Mouse (Mus musculus) heart, postnatal 14 days (tissue): ENCODE measurements at regions not wholly inside any gene's neighbourhood (a gene's known extent, or its start where the extent isn't known, plus 50 kb on each side); places are given as distances from the start of the nearest gene placed in this dataset.
A peak's percentile ranks its signal among the peaks of the same experiment; 100 is the strongest.

Experiments used
- DNase-seq, 2 experiments: peaks; one replicate each; pipeline ENCODE4 v3.0.0; 2021 to 2022
- intact Hi-C: fragments of 180-260 bp; cut with DNase I; formaldehyde crosslinking; loops from one replicate; pipeline ENCODE4 v1.15.1; 2025

DNA sequence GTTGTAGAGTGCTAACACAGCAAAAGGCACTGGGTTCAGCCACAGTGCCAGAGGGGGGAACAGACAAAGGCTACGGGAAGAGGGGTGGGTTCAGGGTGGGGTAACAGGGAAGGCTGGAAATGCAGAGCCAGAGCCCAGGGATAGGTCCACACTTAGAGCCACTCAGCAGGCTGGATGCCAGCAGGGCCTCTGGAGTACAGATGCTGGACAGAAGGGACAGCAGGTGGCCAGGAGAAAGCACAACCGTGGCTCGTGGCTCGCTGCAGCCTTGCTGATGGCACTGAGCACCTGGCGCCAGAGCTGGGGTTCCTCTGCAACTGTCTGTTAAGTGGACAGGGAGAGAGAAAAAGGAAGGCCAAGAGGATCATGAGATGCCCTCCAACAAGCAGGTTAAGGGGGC, 174.2 kb downstream of the Mroh4 start:
- no peak for DNase-seq
- intact Hi-C loops, result no loop called here

DNA sequence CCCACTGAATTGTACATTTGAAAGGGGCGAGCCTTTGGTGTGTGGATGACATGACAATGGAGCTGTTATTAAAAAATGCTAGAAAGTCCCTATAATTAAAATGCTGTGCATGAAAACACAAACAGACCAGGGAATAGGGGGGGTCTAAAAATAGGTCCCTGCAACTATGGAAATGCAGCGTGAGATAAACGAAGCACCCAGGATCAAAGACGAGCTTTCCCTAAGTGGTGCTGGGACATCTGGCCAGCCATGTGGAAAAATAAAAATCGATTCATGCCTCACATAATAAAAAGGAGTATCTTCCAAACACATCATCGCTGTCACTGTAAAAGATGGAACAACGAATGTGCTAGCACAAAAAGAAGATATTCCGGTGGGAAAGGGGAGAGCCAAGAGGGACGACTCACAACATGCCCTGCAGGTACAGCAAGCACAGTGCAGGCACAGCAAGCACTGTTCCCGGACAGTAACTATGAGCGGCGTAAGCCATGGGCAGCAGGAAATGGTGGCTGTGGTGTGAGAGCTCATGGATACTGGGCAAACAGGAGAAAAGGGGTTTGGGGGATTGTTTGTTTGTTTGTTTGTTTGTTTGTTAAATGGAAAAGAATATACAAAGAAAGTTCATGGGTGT, 176.7 kb downstream of the Mroh4 start:
- intact Hi-C loops, result no loop called here
- no peak for DNase-seq

DNA sequence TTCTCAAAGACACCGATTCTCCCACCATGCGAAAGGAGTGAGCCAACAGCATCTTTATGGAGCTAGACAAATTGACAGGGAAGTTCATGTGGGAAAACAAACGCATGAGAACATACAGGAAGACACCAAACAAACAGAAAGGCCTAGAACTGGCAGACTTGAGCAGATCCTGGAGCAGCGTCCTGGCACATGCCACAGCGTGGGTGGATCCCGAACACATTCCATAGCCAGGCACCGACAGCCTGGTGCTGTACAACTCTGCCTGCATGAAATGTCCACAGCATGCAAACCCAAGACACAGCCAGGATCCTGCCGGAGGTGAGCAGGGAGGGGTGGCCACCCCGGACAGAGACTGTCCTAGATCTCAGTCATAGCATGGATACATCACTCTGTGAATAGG, 177.2 kb downstream of the Mroh4 start:
- DNase-seq, result no peak
- intact Hi-C loops, result no loop called here

DNA sequence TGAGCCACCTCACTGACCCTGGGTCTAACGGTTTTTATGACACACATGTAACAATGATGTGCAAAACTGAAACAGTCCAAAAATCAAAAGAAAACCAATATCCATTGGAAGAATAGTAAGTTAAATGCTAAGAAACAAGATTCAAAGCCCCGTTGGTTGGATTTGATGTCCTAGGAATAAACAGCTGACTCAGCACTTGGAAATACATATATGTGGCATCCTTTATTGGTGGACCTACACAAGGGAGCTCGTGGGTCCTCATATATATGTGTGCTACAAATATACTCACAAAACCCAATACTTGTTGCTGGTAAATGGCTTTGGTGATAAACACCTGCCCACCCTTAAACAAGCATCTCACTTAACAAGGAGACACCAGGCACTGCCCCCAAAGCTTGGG, 178.2 kb downstream of the Mroh4 start:
- no peak for DNase-seq
- intact Hi-C loops, result no loop called here

DNA sequence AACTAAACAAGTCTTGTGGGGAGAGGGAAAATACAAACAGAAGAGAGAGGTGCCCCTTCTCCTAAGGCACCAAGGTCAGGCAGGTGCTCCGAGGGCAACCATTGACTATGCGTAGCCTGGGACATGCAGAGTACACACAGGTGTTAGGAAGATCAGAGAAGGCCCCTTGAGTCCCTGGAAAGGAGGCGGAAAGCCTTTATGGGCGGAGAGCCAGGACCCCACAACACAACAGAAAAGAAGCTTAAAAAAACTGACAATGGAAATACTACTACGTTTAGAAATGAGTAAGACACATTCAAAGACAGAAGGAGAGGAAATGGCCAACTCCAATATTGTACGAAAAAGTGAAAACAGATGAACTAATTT, 179.5 kb downstream of the Mroh4 start:
- DNase-seq, result peak; percentile 18 to 40
- intact Hi-C loops, result no loop called here

DNA sequence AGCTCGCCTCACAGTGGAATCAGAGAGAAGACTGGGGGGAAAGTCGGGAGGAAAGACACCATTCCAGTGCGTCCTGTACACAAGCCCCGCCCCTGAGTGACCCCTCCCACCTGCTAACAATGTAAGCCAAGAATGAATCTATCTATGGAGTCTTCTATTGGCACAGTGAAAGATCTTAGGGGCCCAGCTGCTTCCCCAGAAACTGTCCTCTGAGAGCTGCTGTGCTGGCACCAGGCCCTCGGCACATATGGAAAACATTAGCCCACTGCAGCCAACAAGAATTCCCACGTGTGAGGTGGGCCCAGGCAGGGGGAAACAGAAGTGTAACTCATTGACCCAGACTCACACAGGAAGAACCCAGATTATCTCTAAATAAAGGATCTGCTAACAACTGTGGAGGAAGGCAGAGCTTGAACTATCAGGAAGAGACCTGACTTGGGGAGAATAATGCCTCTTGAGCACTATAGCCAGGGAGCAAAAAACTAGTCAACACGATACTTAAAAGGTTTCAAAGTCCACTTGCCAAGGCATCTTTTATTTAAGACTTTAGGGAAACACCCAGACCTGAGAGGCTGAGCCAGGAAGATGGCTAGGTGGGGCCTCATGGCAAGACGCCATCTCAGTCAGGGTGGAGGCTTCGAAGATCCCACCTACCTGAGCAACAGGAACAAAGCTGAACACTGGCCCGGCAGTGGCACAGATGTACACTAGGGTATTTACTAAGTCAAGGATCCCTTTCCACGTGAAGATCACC, 180.1 kb downstream of the Mroh4 start:
- intact Hi-C loops, result no loop called here

DNA sequence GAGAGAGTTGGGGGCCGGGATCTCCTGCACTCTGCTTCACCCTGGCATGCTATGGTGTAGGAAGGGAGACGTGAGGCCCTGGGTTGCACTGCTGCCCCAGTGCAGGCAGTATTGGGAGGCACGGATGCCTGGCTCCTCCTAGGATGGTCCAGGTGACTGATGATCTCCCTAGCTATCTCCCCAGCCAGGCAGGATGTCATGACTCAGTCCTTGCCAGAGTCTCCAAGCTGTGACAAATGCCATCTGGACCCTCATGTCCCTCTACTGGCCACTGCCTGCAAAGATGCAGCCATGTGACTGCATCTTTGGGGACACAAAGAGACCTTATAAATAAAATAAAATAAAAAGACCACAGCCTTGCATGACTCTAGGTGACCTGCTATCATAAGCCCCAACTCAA, 181.6 kb downstream of the Mroh4 start:
- DNase-seq, result no peak
- intact Hi-C loops, result no loop called here

More for the DNA sequence above, 180.1 kb downstream of the Mroh4 start:
- DNase-seq, result peak; percentile 36 to 51

DNA sequence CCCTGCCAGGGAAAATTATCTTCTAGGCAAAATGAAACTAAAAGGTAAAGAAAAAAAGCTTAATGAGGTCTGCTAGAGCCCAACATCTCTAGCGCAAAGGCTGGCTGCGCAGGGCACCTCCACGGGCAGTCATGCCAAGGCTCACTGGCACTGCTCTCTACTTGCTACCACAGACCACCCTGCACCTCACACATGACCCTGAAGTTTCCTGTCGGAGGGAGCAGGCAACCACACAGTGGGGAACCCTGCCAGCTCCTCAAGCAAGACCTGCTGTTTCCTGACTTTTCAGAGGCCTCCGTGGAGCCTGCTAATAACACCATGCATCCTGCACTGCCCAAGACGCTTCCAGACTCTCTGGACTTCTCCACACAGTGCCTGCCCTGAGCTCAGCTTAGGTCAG, 182.3 kb downstream of the Mroh4 start:
- DNase-seq, result no peak
- intact Hi-C loops, result no loop called here

DNA sequence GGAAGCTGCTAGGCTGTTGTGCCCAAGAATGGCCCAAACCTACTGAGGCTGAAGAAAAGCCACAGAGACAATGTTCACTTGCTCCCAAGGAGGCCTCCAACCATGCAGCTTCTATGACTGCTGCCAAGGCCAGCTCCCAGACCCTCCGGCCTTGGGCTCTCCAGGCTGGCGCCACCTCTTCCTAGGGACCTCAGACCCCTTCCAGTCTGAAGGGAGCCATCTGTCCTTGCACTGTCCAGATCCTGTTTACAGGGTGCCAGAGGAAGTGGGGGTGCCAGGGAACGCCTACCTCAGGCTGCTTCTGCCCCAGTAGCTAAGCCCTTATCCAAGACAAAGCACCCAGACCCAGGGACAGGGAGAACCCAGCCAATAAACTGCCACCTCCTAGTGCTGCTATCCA, 183.7 kb downstream of the Mroh4 start:
- intact Hi-C loops, result no loop called here

DNA sequence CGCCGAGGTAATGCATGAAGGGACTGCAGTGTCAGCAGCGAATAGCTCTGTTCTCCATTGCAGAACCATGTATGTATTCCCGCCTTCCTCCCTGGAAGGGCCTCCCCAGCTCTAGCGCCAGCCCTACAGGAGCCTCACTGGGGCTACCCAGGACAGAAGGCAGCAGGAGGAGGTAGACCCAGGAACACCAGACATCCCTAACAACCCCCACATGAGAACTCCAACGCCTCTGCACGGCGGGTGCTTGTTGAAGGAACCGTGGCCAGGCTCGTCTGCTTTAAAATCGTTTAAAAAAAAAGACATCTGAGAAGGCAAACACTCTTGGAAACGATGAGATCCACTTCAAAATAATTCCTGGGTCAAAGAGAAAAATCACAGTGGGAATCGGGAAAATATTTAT, 194.3 kb downstream of the Mroh4 start:
- DNase-seq, result no peak
- intact Hi-C loops, result no loop called here

More for the DNA sequence above, 183.7 kb downstream of the Mroh4 start:
- DNase-seq, result no peak

DNA sequence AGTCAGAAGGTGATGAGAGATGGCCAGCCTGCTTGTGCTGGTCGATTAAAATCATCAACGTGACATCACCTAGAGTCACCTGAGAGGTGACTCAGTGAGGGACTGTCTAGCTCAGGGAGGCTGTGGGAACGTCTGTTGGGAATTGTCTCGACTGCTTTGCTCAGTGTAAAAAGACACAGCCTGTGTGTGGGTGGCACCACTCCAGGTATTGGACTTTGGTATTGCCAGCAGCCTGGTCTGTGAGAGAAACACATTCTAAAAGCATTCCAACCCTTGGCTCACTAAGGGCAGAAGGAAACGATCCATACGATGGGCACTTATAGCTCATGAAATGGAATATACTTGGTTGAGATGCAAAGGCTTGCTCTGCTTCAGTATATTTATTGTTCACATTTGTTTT, 209.2 kb downstream of the Mroh4 start:
- intact Hi-C loops, result no loop called here
- DNase-seq, result no peak

DNA sequence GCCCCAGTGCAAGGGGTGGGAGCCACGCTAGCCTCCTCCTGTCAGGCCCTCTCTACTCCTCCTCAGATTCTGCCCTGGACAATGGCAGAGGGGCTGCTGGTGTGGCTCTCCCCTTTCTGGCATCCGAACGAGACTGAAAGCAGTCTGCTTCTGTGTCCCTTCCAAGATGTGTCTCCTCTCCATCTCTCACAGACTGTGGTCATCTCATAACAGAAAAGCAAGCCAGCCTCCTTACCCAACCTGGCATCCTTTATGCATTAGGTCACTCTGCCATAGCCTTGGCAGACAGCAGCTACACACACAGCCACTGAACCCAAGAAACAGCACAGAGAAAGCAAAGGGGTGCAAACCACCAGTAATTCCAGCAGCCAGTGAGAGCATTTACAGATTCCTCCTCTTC, 213.2 kb downstream of the Mroh4 start:
- intact Hi-C loops, result no loop called here
- no peak for DNase-seq

DNA sequence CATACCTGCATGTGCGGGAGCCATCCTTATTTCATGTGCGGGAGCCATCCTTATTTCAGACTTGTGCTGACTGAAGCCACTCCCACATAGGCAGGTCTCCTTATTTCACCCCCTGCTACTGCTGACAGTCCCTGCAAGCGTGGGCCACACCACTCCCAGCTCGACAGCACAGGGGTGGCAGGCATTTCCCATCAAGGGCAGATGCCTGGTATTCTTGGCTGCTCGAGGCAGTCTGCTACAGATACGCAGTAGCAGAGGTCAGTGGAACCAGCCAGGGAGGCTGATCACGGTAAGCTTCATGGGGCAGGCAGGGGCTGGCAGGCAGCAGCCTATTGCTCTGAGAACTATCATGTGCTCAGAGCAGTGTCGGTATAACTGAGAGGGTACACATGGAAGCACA, 215.6 kb downstream of the Mroh4 start:
- intact Hi-C loops, result no loop called here
- DNase-seq, result no peak

DNA sequence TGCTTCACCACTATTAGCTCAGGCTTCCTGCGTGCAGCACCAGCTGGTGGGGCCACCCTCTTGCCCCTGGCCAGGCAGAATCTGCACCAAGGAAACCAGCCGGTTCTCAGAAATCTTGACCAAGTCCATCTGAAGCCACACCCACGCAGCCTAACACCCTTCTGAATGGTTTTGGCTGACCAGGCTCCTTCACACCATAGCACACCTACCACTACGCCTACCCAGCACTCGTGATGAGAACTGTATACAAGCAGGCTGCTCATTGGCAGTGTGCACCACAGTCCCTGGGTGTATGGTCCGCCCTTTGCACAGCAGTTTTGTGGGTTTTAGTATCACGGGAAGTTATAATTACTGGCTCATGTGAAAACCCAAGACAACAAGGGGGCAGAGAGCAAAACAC, 217.5 kb downstream of the Mroh4 start:
- intact Hi-C loops, result no loop called here
- DNase-seq, result no peak

DNA sequence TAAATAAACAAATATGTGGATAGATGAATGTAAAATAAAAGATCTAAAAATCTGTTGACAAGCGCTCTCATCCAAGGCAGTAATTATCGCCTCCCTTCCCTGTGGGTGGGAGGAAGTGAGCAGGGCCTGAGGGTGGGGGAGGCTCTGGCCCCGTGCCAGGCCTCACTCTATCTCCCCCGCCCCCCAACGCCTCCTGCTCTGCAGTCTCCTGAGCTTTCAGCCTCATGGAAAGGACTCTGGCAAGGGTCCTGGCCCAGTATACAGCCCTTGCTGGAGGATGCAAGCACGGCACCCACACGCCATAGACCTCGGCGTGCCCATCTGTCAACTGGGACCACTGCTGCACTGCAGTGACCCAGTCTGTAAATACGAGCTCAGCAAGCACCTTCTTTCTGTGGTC, 222.9 kb downstream of the Mroh4 start:
- intact Hi-C loops, result loop anchor here (5.0 kb wide), 2 partner anchors 416 to 581 kb away; partner anchors contain the start of gene Gm6569
- DNase-seq, result no peak

DNA sequence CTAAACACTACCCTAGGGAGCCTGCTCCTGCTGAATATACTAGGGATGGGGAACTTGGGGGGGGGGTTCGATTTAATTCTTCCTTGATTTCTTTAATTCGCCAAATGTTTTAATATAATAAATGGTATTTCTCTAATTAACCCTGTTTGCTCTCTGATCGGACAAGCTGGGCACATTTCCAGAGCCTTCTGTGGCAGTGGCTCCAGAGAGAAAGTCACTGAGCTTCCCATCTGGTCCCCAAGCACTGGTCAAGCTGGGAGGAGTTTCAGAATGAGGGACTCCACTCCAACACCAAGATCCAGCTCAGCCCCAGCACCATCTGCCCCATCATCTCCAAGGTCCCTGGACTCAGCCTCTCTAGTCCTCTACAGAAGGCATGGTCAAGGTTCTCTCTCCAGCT, 223.9 kb downstream of the Mroh4 start:
- no peak for DNase-seq
- intact Hi-C loops, result loop anchor here (5.0 kb wide), 2 partner anchors 415 to 580 kb away; partner anchors contain the start of gene Gm6569

DNA sequence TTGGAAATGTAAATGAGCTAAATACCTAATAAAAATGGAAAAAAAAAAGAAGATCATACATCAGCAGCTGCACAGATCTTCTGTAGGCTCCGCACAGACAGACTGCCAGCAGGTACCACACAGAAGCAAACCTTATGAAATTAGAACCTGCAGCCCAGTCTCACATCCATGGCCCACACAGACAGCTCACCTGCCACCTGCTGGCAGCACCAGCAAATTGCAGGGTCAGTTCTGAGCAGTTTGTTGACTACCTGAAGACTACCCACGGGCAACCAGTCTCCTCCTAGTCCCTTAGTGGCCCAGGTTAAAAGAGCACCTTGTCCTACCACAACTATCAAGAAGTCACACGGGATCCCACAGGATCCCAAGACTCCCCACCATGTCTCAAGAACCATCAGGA, 225.1 kb downstream of the Mroh4 start:
- intact Hi-C loops, result loop anchor here (5.0 kb wide), 2 partner anchors 414 to 579 kb away; partner anchors contain the start of gene Gm6569
- DNase-seq, result peak; percentile 17 to 33

DNA sequence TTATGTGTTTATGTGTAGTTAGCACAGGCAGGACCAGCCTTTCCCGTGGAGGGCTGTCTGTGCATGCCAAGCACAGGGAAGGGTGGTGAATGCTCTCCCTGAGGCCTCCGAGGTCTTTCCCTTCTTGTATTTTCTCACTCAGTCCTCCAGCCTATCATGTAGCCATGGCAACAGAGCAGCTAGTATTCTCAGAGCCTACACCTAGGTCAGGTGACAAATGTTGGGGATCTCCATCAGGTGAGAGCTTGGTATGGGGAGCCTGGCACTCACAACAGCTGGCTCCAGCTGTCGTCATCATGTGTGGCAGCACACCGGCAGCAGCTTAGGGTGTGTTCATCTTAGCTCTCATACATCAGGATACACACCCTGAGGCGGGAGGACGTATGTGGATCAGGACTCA, 231.3 kb downstream of the Mroh4 start:
- no peak for DNase-seq
- intact Hi-C loops, result no loop called here

DNA sequence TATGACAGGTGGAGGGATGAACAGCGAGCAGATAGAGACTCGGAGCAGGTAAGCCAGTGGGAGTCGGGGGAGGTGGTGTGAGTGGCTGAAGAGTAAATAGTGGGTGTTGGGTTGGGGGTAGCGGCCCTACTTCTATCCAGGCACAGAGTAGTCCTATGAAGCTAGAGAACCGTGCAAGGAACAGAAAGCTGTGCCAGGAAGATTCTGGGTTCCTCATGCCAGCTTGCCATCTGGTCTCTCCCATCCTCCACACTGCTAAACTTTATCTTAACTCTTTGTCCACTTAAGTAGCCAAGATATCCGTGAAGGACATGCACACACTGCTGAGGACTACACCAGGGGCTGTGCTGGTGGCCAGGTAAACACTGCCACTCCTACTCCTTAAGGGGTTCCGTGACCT, 234.9 kb downstream of the Mroh4 start:
- intact Hi-C loops, result no loop called here
- no peak for DNase-seq

DNA sequence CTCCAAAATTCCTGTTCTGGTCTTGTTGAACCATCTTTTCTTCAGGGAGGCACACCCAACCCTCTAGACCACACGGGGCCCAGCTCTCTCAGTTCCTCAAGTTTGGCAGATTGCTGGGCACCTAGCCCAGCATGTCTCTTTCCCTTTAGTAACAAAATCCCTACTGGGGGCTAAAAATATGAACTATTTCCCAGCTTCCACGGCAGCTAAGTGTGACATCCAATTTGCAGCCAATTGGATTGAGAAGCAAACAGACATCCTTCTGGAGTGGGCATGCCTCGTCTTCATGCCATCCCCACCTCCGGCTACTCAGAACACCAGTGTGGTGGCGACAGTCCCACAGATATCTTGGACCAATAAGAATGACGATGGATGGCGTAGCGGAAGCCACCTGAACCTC, 240.1 kb downstream of the Mroh4 start:
- DNase-seq, result no peak
- intact Hi-C loops, result no loop called here

DNA sequence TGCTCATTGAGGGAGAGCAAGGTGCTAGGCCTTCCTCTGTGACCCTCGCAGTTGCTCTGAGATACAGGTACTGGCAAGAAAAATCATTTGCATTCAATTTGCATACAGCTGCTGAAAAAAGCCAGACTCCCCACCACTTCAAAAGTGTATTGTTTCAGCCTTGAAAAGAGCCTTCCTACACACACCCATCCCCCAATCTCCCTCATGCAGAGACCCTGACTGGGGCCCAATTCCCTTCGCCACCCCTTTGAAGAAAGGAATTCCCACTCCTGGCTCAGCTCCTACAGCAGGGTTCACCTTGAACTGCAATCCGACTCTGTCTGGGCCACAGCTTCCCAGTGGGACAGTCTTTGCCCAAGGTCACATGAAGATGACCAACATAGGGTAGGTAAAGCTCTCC, 248.6 kb downstream of the Mroh4 start:
- intact Hi-C loops, result no loop called here
- DNase-seq, result no peak

DNA sequence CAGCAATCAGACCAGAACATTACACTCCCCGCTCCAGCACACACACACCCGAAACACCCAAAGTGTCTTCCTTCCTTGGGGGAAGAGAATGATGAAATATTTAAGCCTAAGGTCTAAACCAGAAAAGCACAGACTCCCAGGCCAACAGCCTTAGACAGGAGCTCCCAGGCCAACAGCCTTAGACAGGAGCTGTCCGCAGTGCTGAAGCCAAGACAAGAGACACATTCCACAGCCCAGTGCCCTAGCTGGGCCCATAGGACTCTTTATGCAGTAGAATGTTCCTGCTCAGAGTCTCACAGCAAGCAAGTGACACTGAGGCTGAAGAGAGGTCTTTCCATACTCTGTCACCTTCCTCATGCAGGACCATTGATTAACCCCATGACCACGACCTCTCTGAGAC, 253.6 kb downstream of the Mroh4 start:
- intact Hi-C loops, result no loop called here
- DNase-seq, result peak; percentile 50 to 64
